Mouse (Mus musculus): Measurements from ENCODE around the gene Atr. TPM values are rescaled to one million over a fixed set of nuclear protein-coding genes. Genes with fewer than 3 reads are reported as not detected.

Gene Atr
- total and polyA plus RNA-seq, 3 experiments: 2.0 to 7.5 (median 7.2) TPM

- Histone ChIP-seq H3K36me3 (ENCODE audit: control insufficient read depth, insufficient read depth, low read length) (no peaks in the 10 kb centered on the region), H3K27ac (peak overlapping the region; percentile 73), H3K79me2 (replicated peaks; ENCODE audit: control insufficient read depth, insufficient read depth, low read length) (no peaks in the 10 kb centered on the region), H3K4me3 (peak overlapping the region; percentile 85), H3K4me1 (ENCODE audit: control insufficient read depth, insufficient read depth, low read length) (peaks cover 1% of the 10 kb centered on the region; the same call in 1 of the 2 replicates), H3K9ac (ENCODE audit: low read depth, low read length) (peak overlapping the region; percentile 82), H3K27me3 (ENCODE audit: control insufficient read depth, insufficient read depth, low read length) (no peaks in the 10 kb centered on the region)
- WGBS: under 1% methylated on average over 31 of the region's 31 CpGs
- TF ChIP-seq POLR2A (IDR thresholded peaks at IDR 0.05; ENCODE audit: insufficient read depth, low read depth, low read length): no peak
- no peak for TF ChIP-seq EP300 (IDR thresholded peaks at IDR 0.05; ENCODE audit: insufficient read depth, low read depth, low read length)
- no peak for TF ChIP-seq CTCF (IDR thresholded peaks at IDR 0.05)
- no peak for DNase-seq
- intact Hi-C loops (cut with DNase I): loop anchor here (2.0 to 5.0 kb wide), 4 partner anchors 97 to 347 kb away; partner anchors contain the start of genes Tfdp2, Trpc1, U2surp and Xrn1
Observed at GRCm38 (mm10) chr9:95858027-95858570, 702 bp downstream of the Atr start.

GRCm38 (mm10) chr9:95878246-95878645 lies 20.8 kb downstream of the Atr start:
- H3K4me3 ChIP-seq: no peak overlapping the region
- WGBS: 86% methylated on average over 5 of the region's 5 CpGs
- intact Hi-C loops (cut with DNase I): no loop called here

DNA sequence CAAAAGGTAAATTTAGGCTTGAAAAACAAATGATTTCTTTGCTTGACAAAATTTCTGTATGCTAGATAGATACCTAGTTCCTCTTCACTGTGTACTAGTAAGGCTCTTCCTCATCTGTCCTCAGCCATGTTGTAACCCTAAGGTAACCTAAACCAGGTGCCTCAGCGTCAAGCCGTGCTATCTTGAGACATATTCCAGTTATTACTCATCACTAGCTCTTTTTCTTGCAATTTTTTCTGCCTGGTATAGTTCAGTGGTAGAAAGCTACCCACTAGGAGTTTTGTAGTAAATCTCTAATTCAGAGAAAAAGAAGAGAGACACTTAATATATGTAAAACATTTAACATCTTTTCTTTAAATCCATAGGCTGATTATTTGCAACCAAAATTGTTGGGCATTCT lies 25.4 kb downstream of the Atr start:
- no peaks in the 10 kb centered on the region for H3K79me2 ChIP-seq (replicated peaks; ENCODE audit: control insufficient read depth, insufficient read depth, low read length)
- H3K9ac ChIP-seq (ENCODE audit: low read depth, low read length): no peak overlapping the region
- 88% methylated on average over 2 of the region's 2 CpGs for WGBS
- no peaks in the 10 kb centered on the region for H3K4me1 ChIP-seq (ENCODE audit: control insufficient read depth, insufficient read depth, low read length)
- intact Hi-C loops (cut with DNase I): no loop called here
- no peaks in the 10 kb centered on the region for H3K36me3 ChIP-seq (ENCODE audit: control insufficient read depth, insufficient read depth, low read length)
- H3K27me3 ChIP-seq (ENCODE audit: control insufficient read depth, insufficient read depth, low read length): no peaks in the 10 kb centered on the region
- no peak overlapping the region for H3K4me3 ChIP-seq
- no peak for DNase-seq
- TF ChIP-seq CTCF (IDR thresholded peaks at IDR 0.05) (no peak), POLR2A (IDR thresholded peaks at IDR 0.05; ENCODE audit: insufficient read depth, low read depth, low read length) (no peak), EP300 (IDR thresholded peaks at IDR 0.05; ENCODE audit: insufficient read depth, low read depth, low read length) (no peak)
- no peak overlapping the region for H3K27ac ChIP-seq

More at GRCm38 (mm10) chr9:95878246-95878645, 20.8 kb downstream of the Atr start:
- DNase-seq: no peak
- no peaks in the 10 kb centered on the region for H3K36me3 ChIP-seq (ENCODE audit: control insufficient read depth, insufficient read depth, low read length)
- no peak overlapping the region for H3K27ac ChIP-seq
- H3K4me1 ChIP-seq (ENCODE audit: control insufficient read depth, insufficient read depth, low read length): no peaks in the 10 kb centered on the region
- TF ChIP-seq CTCF (IDR thresholded peaks at IDR 0.05): no peak
- TF ChIP-seq EP300 (IDR thresholded peaks at IDR 0.05; ENCODE audit: insufficient read depth, low read depth, low read length): no peak
- no peak for TF ChIP-seq POLR2A (IDR thresholded peaks at IDR 0.05; ENCODE audit: insufficient read depth, low read depth, low read length)
- H3K9ac ChIP-seq (ENCODE audit: low read depth, low read length): no peak overlapping the region
- H3K27me3 ChIP-seq (ENCODE audit: control insufficient read depth, insufficient read depth, low read length): no peaks in the 10 kb centered on the region
- H3K79me2 ChIP-seq (replicated peaks; ENCODE audit: control insufficient read depth, insufficient read depth, low read length): no peaks in the 10 kb centered on the region

DNA sequence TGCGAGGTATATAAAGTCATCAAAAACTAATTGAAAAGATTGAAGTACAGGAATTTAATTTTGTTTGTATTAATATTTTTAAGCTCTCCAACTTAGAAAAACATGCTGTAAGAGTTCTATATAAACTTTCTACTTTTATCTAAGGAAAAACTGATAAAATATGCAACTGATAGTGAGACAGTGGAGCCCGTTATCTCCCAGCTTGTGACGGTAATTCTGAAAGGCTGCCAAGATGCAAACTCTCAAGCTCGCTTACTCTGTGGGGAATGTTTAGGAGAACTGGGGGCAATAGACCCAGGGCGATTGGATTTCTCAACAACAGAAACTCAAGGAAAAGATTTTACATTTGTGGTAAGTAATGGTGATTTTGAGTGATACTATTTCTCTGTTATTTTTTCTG lies 40.0 kb downstream of the Atr start:
- 55% methylated on average over 5 of the region's 5 CpGs for WGBS
- H3K4me1 ChIP-seq (ENCODE audit: control insufficient read depth, insufficient read depth, low read length): no peaks in the 10 kb centered on the region
- no peak overlapping the region for H3K27ac ChIP-seq
- peaks cover 2% of the 10 kb centered on the region; the same call in 1 of the 2 replicates for H3K36me3 ChIP-seq (ENCODE audit: control insufficient read depth, insufficient read depth, low read length)
- no peaks in the 10 kb centered on the region for H3K27me3 ChIP-seq (ENCODE audit: control insufficient read depth, insufficient read depth, low read length)
- intact Hi-C loops (cut with DNase I): no loop called here
- H3K4me3 ChIP-seq: no peak overlapping the region
- no peak overlapping the region for H3K9ac ChIP-seq (ENCODE audit: low read depth, low read length)
- H3K79me2 ChIP-seq (replicated peaks; ENCODE audit: control insufficient read depth, insufficient read depth, low read length): no peaks in the 10 kb centered on the region
- DNase-seq: no peak
- no peak for TF ChIP-seq POLR2A (IDR thresholded peaks at IDR 0.05; ENCODE audit: insufficient read depth, low read depth, low read length)
- no peak for TF ChIP-seq EP300 (IDR thresholded peaks at IDR 0.05; ENCODE audit: insufficient read depth, low read depth, low read length)
- TF ChIP-seq CTCF (IDR thresholded peaks at IDR 0.05): no peak

- H3K79me2 ChIP-seq (replicated peaks; ENCODE audit: control insufficient read depth, insufficient read depth, low read length): no peaks in the 10 kb centered on the region
- no peaks in the 10 kb centered on the region for H3K27me3 ChIP-seq (ENCODE audit: control insufficient read depth, insufficient read depth, low read length)
- H3K4me3 ChIP-seq: no peak overlapping the region
- H3K9ac ChIP-seq (ENCODE audit: low read depth, low read length): no peak overlapping the region
- TF ChIP-seq CTCF (IDR thresholded peaks at IDR 0.05): peak; percentile 24; the same call in 1 of the 2 replicates
- no peak for TF ChIP-seq POLR2A (IDR thresholded peaks at IDR 0.05; ENCODE audit: insufficient read depth, low read depth, low read length)
- no peaks in the 10 kb centered on the region for H3K4me1 ChIP-seq (ENCODE audit: control insufficient read depth, insufficient read depth, low read length)
- no peaks in the 10 kb centered on the region for H3K36me3 ChIP-seq (ENCODE audit: control insufficient read depth, insufficient read depth, low read length)
- no peak overlapping the region for H3K27ac ChIP-seq
- intact Hi-C loops (cut with DNase I): no loop called here
- no peak for DNase-seq
Observed at GRCm38 (mm10) chr9:95932855-95933254, 75.5 kb downstream of the Atr start.

DNA sequence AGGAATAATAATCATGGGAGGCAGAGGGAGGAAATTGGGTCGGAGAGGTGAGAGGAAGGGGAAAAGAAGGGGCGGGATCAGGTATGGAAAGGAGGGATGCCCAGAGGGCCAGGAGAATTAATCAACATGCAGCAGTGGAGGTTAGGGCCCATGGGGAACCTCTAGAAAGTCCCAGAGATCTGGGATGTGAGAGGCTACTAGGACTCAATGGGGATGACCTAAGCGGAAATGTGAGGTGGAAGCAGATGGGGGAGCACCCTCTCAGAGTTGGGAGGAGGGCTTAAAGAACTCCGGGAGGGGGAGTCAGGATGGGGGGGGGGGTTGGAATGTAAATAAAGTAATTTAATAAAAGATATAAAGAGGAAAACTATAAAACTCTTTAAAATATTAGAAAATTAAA lies 96.3 kb downstream of the Atr start:
- no peak for TF ChIP-seq EP300 (IDR thresholded peaks at IDR 0.05; ENCODE audit: insufficient read depth, low read depth, low read length)
- TF ChIP-seq POLR2A (IDR thresholded peaks at IDR 0.05; ENCODE audit: insufficient read depth, low read depth, low read length): no peak
- no peak for TF ChIP-seq CTCF (IDR thresholded peaks at IDR 0.05)
- H3K9ac ChIP-seq (ENCODE audit: low read depth, low read length): no peak overlapping the region
- no peaks in the 10 kb centered on the region for H3K27me3 ChIP-seq (ENCODE audit: control insufficient read depth, insufficient read depth, low read length)
- peak overlapping the region; percentile 91 for H3K4me3 ChIP-seq
- no peaks in the 10 kb centered on the region for H3K36me3 ChIP-seq (ENCODE audit: control insufficient read depth, insufficient read depth, low read length)
- no peaks in the 10 kb centered on the region; the same call in 1 of the 2 replicates for H3K4me1 ChIP-seq (ENCODE audit: control insufficient read depth, insufficient read depth, low read length)
- 60% methylated on average over 4 of the region's 4 CpGs for WGBS
- no peak for DNase-seq
- no peak overlapping the region for H3K27ac ChIP-seq
- peaks cover 7% of the 10 kb centered on the region for H3K79me2 ChIP-seq (replicated peaks; ENCODE audit: control insufficient read depth, insufficient read depth, low read length)
- intact Hi-C loops (cut with DNase I): loop anchor here (2.0 to 10.0 kb wide), 5 partner anchors 95 to 521 kb away; partner anchors contain the start of genes Gk5, Rnf7, Tfdp2 and Trpc1

All from heart, adult 2 months (tissue).